Mouse (Mus musculus) mouse trophoblast stem cell (cell line): Measurements from ENCODE around the gene Fancd2os.

Source experiments
- in situ Hi-C, 2 experiments: fragments of 300-500 bp; cut with MseI, MboI; formaldehyde crosslinking; loops; 2 replicates in 1 of 2; 3 replicates in 1 of 2; pipeline ENCODE4 v1.15.1; 2025

Fancd2os gene

GRCm38 (mm10) chr6:113608871-113609270, 8.4 kb upstream of the Fancd2os start:
- in situ Hi-C loops = no loop called here

GRCm38 (mm10) chr6:113605224-113605545, 4.7 kb upstream of the Fancd2os start:
- in situ Hi-C loops = no loop called here

GRCm38 (mm10) chr6:113604432-113605223, 4.1 kb upstream of the Fancd2os start, which contains the start of gene Brk1:
Gene Brk1 (plus strand): TSS chr6:113604772.
- in situ Hi-C loops = no loop called here

- in situ Hi-C loops = no loop called here
Observed at GRCm38 (mm10) chr6:113603993-113604392, 3.5 kb upstream of the Fancd2os start.

GRCm38 (mm10) chr6:113602821-113603220, 2.3 kb upstream of the Fancd2os start:
- in situ Hi-C loops = no loop called here

GRCm38 (mm10) chr6:113599833-113600232, 682 bp downstream of the Fancd2os start:
- in situ Hi-C loops = no loop called here

GRCm38 (mm10) chr6:113597945-113598344, 2.6 kb downstream of the Fancd2os start:
- in situ Hi-C loops = no loop called here

- in situ Hi-C loops = no loop called here
Observed at GRCm38 (mm10) chr6:113592637-113593036, 7.9 kb downstream of the Fancd2os start.

- in situ Hi-C loops = no loop called here
Observed at GRCm38 (mm10) chr6:113586466-113587183, 13.9 kb downstream of the Fancd2os start.

- in situ Hi-C loops = no loop called here
Observed at GRCm38 (mm10) chr6:113585065-113585464, 15.4 kb downstream of the Fancd2os start.

GRCm38 (mm10) chr6:113583023-113583422, 17.5 kb downstream of the Fancd2os start:
- in situ Hi-C loops = no loop called here

- in situ Hi-C loops = no loop called here
Observed at GRCm38 (mm10) chr6:113579306-113579705, 21.2 kb downstream of the Fancd2os start.

GRCm38 (mm10) chr6:113576044-113576443, 24.5 kb downstream of the Fancd2os start:
- in situ Hi-C loops = no loop called here

GRCm38 (mm10) chr6:113564557-113564956, 36.0 kb downstream of the Fancd2os start:
- in situ Hi-C loops = no loop called here

GRCm38 (mm10) chr6:113559736-113560135, 40.8 kb downstream of the Fancd2os start:
- in situ Hi-C loops = no loop called here
